Mouse (Mus musculus) megakaryocyte progenitor cell, adult 5-6 weeks (primary cell): ENCODE measurements at regions not wholly inside any gene's neighbourhood (a gene's known extent, or its start where the extent isn't known, plus 50 kb on each side); places are given as distances from the start of the nearest gene placed in this dataset.

Experiments used
- ATAC-seq: replicated peaks from 2 replicates; pipeline ENCODE4 v1.8.0; 2016; ENCODE audit warnings: mild to moderate bottlenecking, moderate TSS enrichment, inconsistent platforms; ENCODE audit not compliant: poor library complexity

GRCm38 (mm10) chr1:23214462-23215158, 112.6 kb upstream of the 4933415F23Rik start:
- no peak for ATAC-seq

GRCm38 (mm10) chr1:23207843-23208242, 105.8 kb upstream of the 4933415F23Rik start:
- ATAC-seq: no peak

- ATAC-seq: no peak
Measured at GRCm38 (mm10) chr1:23207024-23207423, 105.0 kb upstream of the 4933415F23Rik start.

- no peak for ATAC-seq
Measured at GRCm38 (mm10) chr1:23202511-23203435, 100.7 kb upstream of the 4933415F23Rik start.

GRCm38 (mm10) chr1:23200460-23200859, 98.4 kb upstream of the 4933415F23Rik start:
- no peak for ATAC-seq

GRCm38 (mm10) chr1:23190316-23191005, 88.4 kb upstream of the 4933415F23Rik start:
- no peak for ATAC-seq

- ATAC-seq: no peak
Measured at GRCm38 (mm10) chr1:23189790-23190189, 87.7 kb upstream of the 4933415F23Rik start.

GRCm38 (mm10) chr1:23188216-23188615, 86.2 kb upstream of the 4933415F23Rik start:
- no peak for ATAC-seq

- ATAC-seq: peak; percentile 37; the same call in 1 of the 2 replicates
Measured at GRCm38 (mm10) chr1:23187446-23188206, 85.6 kb upstream of the 4933415F23Rik start.

- peak; percentile 64 for ATAC-seq
Measured at GRCm38 (mm10) chr1:23184728-23185127, 82.7 kb upstream of the 4933415F23Rik start.

GRCm38 (mm10) chr1:23182541-23182940, 80.5 kb upstream of the 4933415F23Rik start:
- no peak for ATAC-seq

- ATAC-seq: no peak
Measured at GRCm38 (mm10) chr1:23178335-23178974, 76.4 kb upstream of the 4933415F23Rik start.

GRCm38 (mm10) chr1:23174022-23174421, 72.0 kb upstream of the 4933415F23Rik start:
- ATAC-seq: no peak

GRCm38 (mm10) chr1:23173054-23173802, 71.2 kb upstream of the 4933415F23Rik start:
- ATAC-seq: no peak

GRCm38 (mm10) chr1:23171336-23171735, 69.3 kb upstream of the 4933415F23Rik start:
- no peak for ATAC-seq

- ATAC-seq: no peak
Measured at GRCm38 (mm10) chr1:23170711-23171110, 68.7 kb upstream of the 4933415F23Rik start.

- ATAC-seq: no peak
Measured at GRCm38 (mm10) chr1:23168504-23168903, 66.5 kb upstream of the 4933415F23Rik start.

- no peak for ATAC-seq
Measured at GRCm38 (mm10) chr1:23163371-23163935, 61.4 kb upstream of the 4933415F23Rik start.

GRCm38 (mm10) chr1:23162766-23163165, 60.7 kb upstream of the 4933415F23Rik start:
- ATAC-seq: no peak
